Mouse (Mus musculus) left cerebral cortex, adult 8-10 months (tissue): Measurements from ENCODE around the gene Olfr118. TPM values are rescaled to one million over a fixed set of nuclear protein-coding genes. Genes with fewer than 3 reads are reported as not detected.
"Not testable (repeated sequence)": the region's sequence is repeated elsewhere in the genome, so short reads cannot be mapped to it uniquely, and the experiment has no call there.

ENCODE experiments used
- DNase-seq, 2 experiments: peaks; one replicate each; pipeline ENCODE4 v3.0.0; 2022; ENCODE audit warnings: low spot score in 2 of 2
- total RNA-seq, 4 experiments: library from RNA; stranded (reverse); gene quantifications; 2 replicates each; pipeline ENCODE4 v1.2.4; 2022

Gene Olfr118
- not detected for total RNA-seq

DNA sequence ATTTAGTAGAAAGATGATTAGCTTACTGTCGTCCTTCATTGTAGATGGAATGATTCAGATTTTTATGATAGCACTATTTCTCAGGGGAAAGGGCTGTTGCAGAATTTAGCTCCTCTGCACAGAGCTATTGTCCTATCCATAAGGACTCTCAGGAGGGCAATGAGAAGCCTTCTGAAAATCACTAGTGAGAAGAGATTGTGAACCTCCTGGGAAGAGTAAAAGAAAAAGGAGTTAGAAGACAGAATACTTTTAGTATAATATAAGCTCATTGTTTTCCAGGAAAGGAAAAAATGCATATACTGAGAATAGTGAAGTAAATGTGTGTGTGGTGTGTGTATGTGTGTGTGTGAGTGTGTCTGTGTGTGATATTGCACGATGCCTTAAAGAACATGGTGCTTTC is at the start of gene Olfr118:
Gene Olfr118, plus strand, starts transcription at position 301 of the 400 bp plus-strand sequence.
- no peak for DNase-seq

- DNase-seq, result no peak
These were observed 39.8 kb upstream of the Olfr118 start, which contains the start of the genes Olfr115 and Olfr116 for GRCm38 (mm10) chr17:37627009-37627408. Gene Olfr115, minus strand, starts transcription at chr17:37627109. Gene Olfr116, minus strand, starts transcription at chr17:37627199.

- no peak for DNase-seq
These were observed 3.1 kb upstream of the Olfr118 start, which contains the start of gene Olfr117 for GRCm38 (mm10) chr17:37663682-37664081. Gene Olfr117, minus strand, starts transcription at chr17:37663782.

DNA sequence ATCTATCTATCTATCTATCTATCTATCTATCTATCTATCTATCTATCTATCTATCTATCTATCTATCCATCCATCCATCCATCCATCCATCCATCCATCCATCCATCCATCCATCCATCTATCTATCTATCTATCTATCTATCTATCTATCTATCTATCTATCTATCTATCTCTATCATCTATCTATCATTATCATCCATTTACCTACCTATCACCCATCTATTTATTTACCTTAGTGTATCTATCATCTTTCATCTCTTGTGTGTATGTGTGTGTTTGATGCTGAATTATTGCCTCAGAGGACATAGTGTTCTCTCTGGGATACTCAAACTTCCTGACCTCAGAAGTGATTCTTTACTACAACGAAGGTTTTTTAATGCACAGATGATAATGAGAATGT is 29.5 kb downstream of the Olfr118 start, which contains the start of gene Olfr119:
Gene Olfr119, plus strand, starts transcription at position 301 of the 400 bp plus-strand sequence.
- DNase-seq, result not testable (repeated sequence)

DNA sequence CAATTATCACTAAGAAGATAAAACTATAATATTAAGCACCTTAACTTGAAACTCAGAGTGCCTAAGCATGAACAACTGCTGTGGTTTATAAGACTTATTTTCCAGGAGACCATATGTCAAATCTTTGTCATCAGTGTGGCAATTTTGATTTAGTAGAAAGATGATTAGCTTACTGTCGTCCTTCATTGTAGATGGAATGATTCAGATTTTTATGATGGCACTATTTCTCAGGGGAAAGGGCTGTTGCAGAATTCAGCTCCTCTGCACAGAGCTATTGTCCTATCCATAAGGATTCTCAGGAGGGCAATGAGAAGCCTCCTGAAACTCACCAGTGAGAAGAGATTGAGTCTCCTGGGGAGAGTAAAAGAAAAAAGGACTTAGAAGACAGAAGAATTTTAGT is 54.7 kb downstream of the Olfr118 start, which contains the start of gene Olfr120:
Gene Olfr120, plus strand, starts transcription at position 301 of the 400 bp plus-strand sequence.
- no peak for DNase-seq

Other genes starting within 250 kb of the Olfr118 start
- gene Olfr108, start 221.5 kb upstream of the Olfr118 start, total RNA-seq, result not detected
- gene Olfr109, start 208.1 kb upstream of the Olfr118 start, total RNA-seq, result not detected
- not detected for gene H2-M2, start 183.4 kb upstream of the Olfr118 start, total RNA-seq
- gene Olfr110, start 174.5 kb upstream of the Olfr118 start, total RNA-seq, result 1 to 10 TPM in 1 of 4 experiments, under 1 TPM in 1, not detected in 2; 0.87 to 1.6 TPM
- 1 to 10 TPM in 2 of 4 experiments, under 1 TPM in 2; 0.36 to 3.8 (median 1.7) TPM for gene Olfr111, start 159.0 kb upstream of the Olfr118 start, total RNA-seq
- gene Olfr112, start 97.5 kb upstream of the Olfr118 start, total RNA-seq, result not detected
- not detected for gene Olfr113, start 89.3 kb upstream of the Olfr118 start, total RNA-seq
- gene Olfr114, start 74.2 kb upstream of the Olfr118 start, total RNA-seq, result not detected
- gene Olfr115, start 39.9 kb upstream of the Olfr118 start, total RNA-seq, result not detected
- gene Olfr116, start 39.8 kb upstream of the Olfr118 start, total RNA-seq, result not detected
- not detected for gene Olfr117, start 3.2 kb upstream of the Olfr118 start, total RNA-seq
- gene Olfr119, start 29.6 kb downstream of the Olfr118 start, total RNA-seq, result not detected
- gene Olfr120, start 54.8 kb downstream of the Olfr118 start, total RNA-seq, result not detected
- not detected for gene Olfr121, start 81.9 kb downstream of the Olfr118 start, total RNA-seq
- gene Olfr122, start 101.6 kb downstream of the Olfr118 start, total RNA-seq, result not detected
- gene Olfr123, start 126.5 kb downstream of the Olfr118 start, total RNA-seq, result not detected
- not detected for gene Olfr124, start 132.9 kb downstream of the Olfr118 start, total RNA-seq
- not detected for gene Olfr125, start 166.0 kb downstream of the Olfr118 start, total RNA-seq
- not detected for gene Olfr126, start 180.5 kb downstream of the Olfr118 start, total RNA-seq
- gene Olfr127, start 233.4 kb downstream of the Olfr118 start, total RNA-seq, result not detected